ENCODE assay signal across 8 mouse cellular contexts in the genomic region with DNA sequence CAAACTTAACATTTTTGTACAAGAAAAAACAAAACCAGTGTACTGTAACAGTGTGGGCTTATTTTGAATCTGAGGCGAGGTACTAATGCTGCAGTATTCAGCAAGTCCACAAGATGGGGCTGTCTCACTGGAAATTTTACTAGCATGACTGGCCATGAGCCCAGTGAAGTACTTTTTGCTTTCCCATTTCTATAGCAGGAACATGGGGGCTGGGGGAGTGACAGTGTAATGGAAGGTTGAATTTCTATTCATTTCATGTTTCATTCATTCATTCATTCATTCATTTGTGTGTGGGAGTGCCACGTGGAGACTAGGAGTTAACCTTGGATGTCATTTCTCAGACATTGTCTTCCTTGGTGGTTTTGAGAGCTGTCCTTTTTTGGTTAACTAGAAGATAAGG. TPM values are rescaled to one million over a fixed set of nuclear protein-coding genes. Genes with fewer than 3 reads are reported as not detected.
DNase-seq lines count a peak whose midpoint lies in the region; ATAC-seq and TF ChIP-seq lines count a peak whose summit lies in the region.

No protein-coding gene starts in this region.

- H3K27me3 ChIP-seq in forebrain, embryonic 14.5 days (replicated peaks; ENCODE audit: control insufficient read depth, insufficient read depth, low read length) = no peaks in the 10 kb centered on the region
- H3K27me3 ChIP-seq in hindbrain, postnatal 0 days (ENCODE audit: insufficient read depth, low read length) = no peaks in the 10 kb centered on the region
- no peaks in the 10 kb centered on the region for H3K27me3 ChIP-seq in neural tube, embryonic 11.5 days (ENCODE audit: control insufficient read depth, insufficient read depth, low read length)

- peak; percentile 89 for TF ChIP-seq CTCF in hindbrain, postnatal 0 days (IDR thresholded peaks at IDR 0.05; ENCODE audit: low read depth)

- no peak overlapping the region for H3K27ac ChIP-seq in ES-E14 (ENCODE audit: insufficient read depth, low read depth, low read length, poor library complexity, severe bottlenecking)
- H3K27ac ChIP-seq in forebrain, embryonic 14.5 days (ENCODE audit: low read depth, low read length) = no peak overlapping the region
- H3K27ac ChIP-seq in hindbrain, postnatal 0 days = no peak overlapping the region
- H3K27ac ChIP-seq in neural tube, embryonic 11.5 days (ENCODE audit: low read depth, low read length) = no peak overlapping the region

- H3K36me3 ChIP-seq in ES-E14 (ENCODE audit: control insufficient read depth, insufficient read depth, low read length, poor library complexity, severe bottlenecking) = no peaks in the 10 kb centered on the region
- H3K36me3 ChIP-seq in forebrain, embryonic 14.5 days (ENCODE audit: control insufficient read depth, insufficient read depth, low read length) = peaks cover 39% of the 10 kb centered on the region
- peaks cover 14% of the 10 kb centered on the region for H3K36me3 ChIP-seq in hindbrain, postnatal 0 days (ENCODE audit: insufficient read depth, low read length)
- H3K36me3 ChIP-seq in neural tube, embryonic 11.5 days (ENCODE audit: control insufficient read depth, insufficient read depth, low read length) = no peaks in the 10 kb centered on the region

- H3K4me2 ChIP-seq in forebrain, embryonic 14.5 days (ENCODE audit: low read length) = no peak overlapping the region
- no peak overlapping the region for H3K4me2 ChIP-seq in hindbrain, postnatal 0 days (ENCODE audit: low read depth, low read length)
- H3K4me2 ChIP-seq in neural tube, embryonic 11.5 days (ENCODE audit: low read depth) = no peak overlapping the region

- 23% methylated on average over 2 of the region's 2 CpGs for WGBS in forebrain, embryonic 14.5 days
- 17% methylated on average over 2 of the region's 2 CpGs for WGBS in hindbrain, postnatal 0 days
- WGBS in neural tube, embryonic 11.5 days = 27% methylated on average over 2 of the region's 2 CpGs

- H3K9me3 ChIP-seq in ES-E14 (ENCODE audit: control insufficient read depth, insufficient read depth, low read depth, low read length) = no peaks in the 10 kb centered on the region
- H3K9me3 ChIP-seq in forebrain, embryonic 14.5 days (replicated peaks; ENCODE audit: control insufficient read depth, low read length) = no peaks in the 10 kb centered on the region
- no peaks in the 10 kb centered on the region for H3K9me3 ChIP-seq in hindbrain, postnatal 0 days (ENCODE audit: low read length)
- no peaks in the 10 kb centered on the region for H3K9me3 ChIP-seq in neural tube, embryonic 11.5 days (ENCODE audit: control insufficient read depth, low read length)

- intact Hi-C loops in left cerebral cortex, postnatal 36 days (cut with DNase I) = no loop called here

- no peak overlapping the region for H3K9ac ChIP-seq in ES-E14 (ENCODE audit: insufficient read depth, low read depth, low read length, poor library complexity, severe bottlenecking)
- no peak overlapping the region for H3K9ac ChIP-seq in forebrain, embryonic 14.5 days (ENCODE audit: low read length)
- H3K9ac ChIP-seq in hindbrain, postnatal 0 days (replicated peaks; ENCODE audit: low read length) = no peak overlapping the region
- H3K9ac ChIP-seq in neural tube, embryonic 11.5 days (ENCODE audit: low read length) = no peak overlapping the region

- DNase-seq in 416B (ENCODE audit: low read depth) (peak; percentile 72), ES-E14 (ENCODE audit: low read depth, low spot score) (peak; percentile 34)
- peak; percentile 35 for DNase-seq in cerebellum, adult 11 months
- peak; percentile 82 for DNase-seq in forebrain, embryonic 14.5 days (ENCODE audit: low spot score)
- DNase-seq in hindbrain, postnatal 0 days (ENCODE audit: low spot score) = peak; percentile 82
- peak; percentile 55 to 66 for DNase-seq in left cerebral cortex, postnatal 36 days (ENCODE audit: low spot score in 2 of 2)
- DNase-seq in neural tube, embryonic 11.5 days (ENCODE audit: low spot score) = peak; percentile 66

- no peak overlapping the region for H3K4me3 ChIP-seq in ES-E14 (ENCODE audit: insufficient read depth in 1 of 2, low read depth in 1 of 2, low read length in 2 of 2, poor library complexity in 1 of 2, severe bottlenecking in 1 of 2)
- H3K4me3 ChIP-seq in forebrain, embryonic 14.5 days (ENCODE audit: low read depth, low read length) = no peak overlapping the region
- H3K4me3 ChIP-seq in hindbrain, postnatal 0 days (ENCODE audit: low read length) = no peak overlapping the region
- no peak overlapping the region for H3K4me3 ChIP-seq in neural tube, embryonic 11.5 days (ENCODE audit: low read depth, low read length)

- no peaks in the 10 kb centered on the region for H3K4me1 ChIP-seq in ES-E14 (ENCODE audit: control insufficient read depth in 2 of 2, insufficient read depth in 2 of 2, low read length in 2 of 2, poor library complexity in 1 of 2)
- H3K4me1 ChIP-seq in forebrain, embryonic 14.5 days (ENCODE audit: control insufficient read depth, insufficient read depth, low read length) = no peaks in the 10 kb centered on the region
- H3K4me1 ChIP-seq in hindbrain, postnatal 0 days (ENCODE audit: insufficient read depth, low read length) = no peaks in the 10 kb centered on the region
- H3K4me1 ChIP-seq in neural tube, embryonic 11.5 days (ENCODE audit: control insufficient read depth, insufficient read depth, low read length) = no peaks in the 10 kb centered on the region

- ATAC-seq in forebrain, embryonic 14.5 days = peak; percentile 70
- peak; percentile 66 for ATAC-seq in hindbrain, postnatal 0 days
- ATAC-seq in neural tube, embryonic 11.5 days (ENCODE audit: insufficient read depth, low FRiP score, low TSS enrichment) = no peak
- no peak for ATAC-seq in monocyte, adult 5-6 weeks (replicated peaks; ENCODE audit: insufficient number of reproducible peaks, low FRiP score, low TSS enrichment, poor library complexity, severe bottlenecking)

- in situ Hi-C loops in ES-E14 (cut with MboI; ENCODE audit: low sequenced_read_pairs in 2 of 2, unreplicated experiment in 2 of 2) = no loop called here

TF ChIP-seq in ES-E14, 5 proteins besides CTCF, POLR2A, EP300 and RAD21:
- no peak for TF ChIP-seq CHD2 (IDR thresholded peaks at IDR 0.05; ENCODE audit: low read depth, low read length)
- peak; percentile 63; the same call in 1 of the 2 replicates for TF ChIP-seq ZC3H11A (IDR thresholded peaks at IDR 0.05; ENCODE audit: borderline replicate concordance, low read depth, low read length)
- no peak for TF ChIP-seq MAFK (IDR thresholded peaks at IDR 0.05; ENCODE audit: insufficient read depth, low read depth, low read length)

RNA-seq across cellular contexts. Expression of gene Kidins220, which starts 52.7 kb away (rescaled TPM):
- total RNA-seq in ES-E14 (2012; rRNA removed) = 26.1 and 38.0 TPM in 2 replicates
- 131 and 163 TPM in 2 replicates for polyA plus RNA-seq in forebrain, embryonic 14.5 days (2014; fragmentation: Nextera tagmentation; extraction: Ambion mirVana)
- total RNA-seq in hindbrain, postnatal 0 days (2014; rRNA removed) = 199 and 230 TPM in 2 replicates
- polyA plus RNA-seq in hindbrain, postnatal 0 days (2015; fragmentation: Nextera tagmentation; extraction: Ambion mirVana) = 76.5 and 79.6 TPM in 2 replicates
- 100 to 1,000 TPM; 269 to 333 TPM for total RNA-seq in left cerebral cortex, postnatal 36 days (2021)
- 58.1 and 64.0 TPM in 2 replicates for polyA plus RNA-seq in neural tube, embryonic 11.5 days (2014; fragmentation: Nextera tagmentation; extraction: Ambion mirVana)
- total RNA-seq in monocyte, adult 5-6 weeks (2017) = 66.5 to 142 TPM (median 122 TPM) in 3 replicates

Comparison
In these comparisons a context has a peak if more than half of its experiments do, and no peak if none do; other contexts are left out.
1. ATAC-seq: peak in forebrain, embryonic 14.5 days (single experiment) and hindbrain, postnatal 0 days (single experiment); none in neural tube, embryonic 11.5 days (single experiment) and monocyte, adult 5-6 weeks (single experiment).
2. Peak in every context shown above with its lines, with median percentiles within 50 percentile points of each other: DNase-seq.